Mouse (Mus musculus) myocyte (in vitro differentiated cells): Measurements from ENCODE around the gene Trdmt1.

Source experiments
- MAX ChIP-seq: IDR thresholded peaks from one replicate; pipeline ENCODE4 v1.6.1; 2011; ENCODE audit warnings: low read depth, mild to moderate bottlenecking, control low read depth
- MYOD1 ChIP-seq, 3 experiments: IDR thresholded peaks; one replicate each; pipeline ENCODE4 v1.6.1; 2011; ENCODE audit warnings: control low read depth in 2 of 3, low read depth in 2 of 3, mild to moderate bottlenecking in 2 of 3, moderate library complexity in 1 of 3; ENCODE audit not compliant: insufficient read length in 2 of 3, control insufficient read depth in 1 of 3
- POLR2A ChIP-seq: IDR thresholded peaks from one replicate; pipeline ENCODE4 v1.6.1; 2011; ENCODE audit warnings: low read depth, mild to moderate bottlenecking, control low read depth, moderate library complexity; ENCODE audit not compliant: insufficient read length
- REST ChIP-seq: IDR thresholded peaks from one replicate; pipeline ENCODE4 v1.6.1; 2011; ENCODE audit warnings: mild to moderate bottlenecking, control low read depth, moderate library complexity; ENCODE audit not compliant: insufficient read depth, insufficient read length
- SRF ChIP-seq: IDR thresholded peaks from one replicate; pipeline ENCODE4 v1.6.1; 2011; ENCODE audit warnings: low read depth; ENCODE audit not compliant: control insufficient read depth, insufficient read length
- TCF12 ChIP-seq: IDR thresholded peaks from one replicate; pipeline ENCODE4 v1.6.1; 2011; ENCODE audit warnings: mild to moderate bottlenecking, control low read depth; ENCODE audit not compliant: poor library complexity, insufficient read depth, severe bottlenecking
- TCF3 ChIP-seq: IDR thresholded peaks from one replicate; pipeline ENCODE4 v1.6.1; 2011; ENCODE audit warnings: low read depth, control low read depth; ENCODE audit not compliant: insufficient read length
- USF1 ChIP-seq: IDR thresholded peaks from one replicate; pipeline ENCODE4 v1.6.1; 2011; ENCODE audit warnings: low read depth, mild to moderate bottlenecking, control low read depth, moderate library complexity

- TF ChIP-seq TCF12: no peak
- TF ChIP-seq POLR2A: no peak
- TF ChIP-seq REST: no peak
- TF ChIP-seq MAX: no peak
- TF ChIP-seq USF1: no peak
- TF ChIP-seq MYOD1 (IDR thresholded peaks at IDR 0.05; ENCODE audit: control insufficient read depth in 1 of 3, insufficient read length in 2 of 3, low read depth in 2 of 3): no peak
- no peak for TF ChIP-seq TCF3
- TF ChIP-seq SRF: no peak
These were observed 54.0 kb downstream of the Trdmt1 start for GRCm38 (mm10) chr2:13490480-13490879.
